Mouse (Mus musculus) spleen, adult 18-20 months (tissue): ENCODE measurements around the gene Slit3.

Experiments
- DNase-seq, 2 experiments: peaks; one replicate each; pipeline ENCODE4 v3.0.0; 2022; ENCODE audit warnings: mixed read lengths in 2 of 2

Gene Slit3

GRCm38 (mm10) chr11:35203673-35204072, 82.6 kb downstream of the Slit3 start:
- no peak for DNase-seq

DNA sequence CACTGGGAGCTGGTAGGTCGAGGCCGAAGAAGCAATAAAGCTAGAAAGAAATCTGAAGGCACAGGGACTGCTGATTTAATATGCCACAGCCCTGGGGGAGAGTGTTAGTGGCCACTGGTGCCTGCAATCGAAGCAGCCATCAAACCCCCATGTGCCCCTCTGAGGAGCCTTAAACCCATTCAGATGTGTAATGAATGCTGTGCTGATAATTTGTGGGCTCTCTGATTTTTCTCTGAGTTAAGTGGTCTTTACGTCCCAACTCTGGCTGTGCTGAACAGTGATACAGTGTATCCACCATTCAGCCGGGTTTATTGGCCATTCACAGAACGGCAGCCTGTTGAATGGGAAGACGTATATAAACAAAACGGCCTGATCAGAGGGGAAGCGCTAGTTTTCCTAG, 83.1 kb downstream of the Slit3 start:
- no peak for DNase-seq

DNA sequence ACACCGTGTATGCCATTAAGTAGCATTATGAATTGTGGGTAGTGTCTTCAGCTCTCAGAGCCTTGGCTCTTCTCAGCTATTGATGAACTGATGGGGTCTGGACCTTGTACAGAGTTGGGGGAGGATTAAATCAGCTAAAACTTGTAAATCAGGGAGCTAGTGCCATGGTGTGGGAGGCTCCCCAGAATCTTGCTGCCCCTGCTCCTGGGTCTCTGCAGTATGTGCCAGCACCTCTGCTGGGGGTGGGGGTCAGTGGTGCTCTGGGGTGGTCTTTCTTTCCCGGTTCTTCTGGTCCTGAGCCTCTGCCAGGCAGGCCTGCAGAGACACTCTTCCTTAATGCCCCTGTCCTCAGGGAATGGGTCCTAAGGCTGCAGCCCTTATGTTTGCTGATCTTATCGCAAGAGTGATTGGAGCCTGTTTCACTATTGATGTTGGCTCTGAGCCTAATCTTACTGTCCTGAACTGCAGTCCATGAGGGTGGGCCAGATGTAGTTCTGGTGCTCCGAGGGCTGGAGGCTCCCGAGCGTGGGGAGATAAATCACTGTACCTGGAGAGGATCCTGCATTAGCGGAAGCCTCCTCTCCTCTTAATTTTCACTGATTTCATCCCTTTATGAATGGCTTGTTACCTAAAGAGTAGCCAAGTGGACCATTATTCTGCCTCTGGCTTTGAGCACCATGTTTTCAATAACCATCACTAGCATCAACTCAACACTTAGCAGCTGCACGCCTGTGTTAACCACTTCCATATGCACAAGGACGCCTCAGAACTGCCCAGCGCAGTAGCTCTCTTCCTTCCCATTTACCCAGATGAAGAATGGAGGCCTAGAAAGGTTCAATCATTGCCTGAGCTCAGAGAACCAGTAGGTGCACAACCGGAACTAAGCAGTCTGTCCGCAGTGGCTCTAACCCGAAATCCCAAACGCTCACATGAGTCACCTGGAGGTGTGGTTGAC, 90.0 kb downstream of the Slit3 start:
- no peak for DNase-seq

- no peak for DNase-seq
These were observed 103.0 kb downstream of the Slit3 start for GRCm38 (mm10) chr11:35224025-35224424.

DNA sequence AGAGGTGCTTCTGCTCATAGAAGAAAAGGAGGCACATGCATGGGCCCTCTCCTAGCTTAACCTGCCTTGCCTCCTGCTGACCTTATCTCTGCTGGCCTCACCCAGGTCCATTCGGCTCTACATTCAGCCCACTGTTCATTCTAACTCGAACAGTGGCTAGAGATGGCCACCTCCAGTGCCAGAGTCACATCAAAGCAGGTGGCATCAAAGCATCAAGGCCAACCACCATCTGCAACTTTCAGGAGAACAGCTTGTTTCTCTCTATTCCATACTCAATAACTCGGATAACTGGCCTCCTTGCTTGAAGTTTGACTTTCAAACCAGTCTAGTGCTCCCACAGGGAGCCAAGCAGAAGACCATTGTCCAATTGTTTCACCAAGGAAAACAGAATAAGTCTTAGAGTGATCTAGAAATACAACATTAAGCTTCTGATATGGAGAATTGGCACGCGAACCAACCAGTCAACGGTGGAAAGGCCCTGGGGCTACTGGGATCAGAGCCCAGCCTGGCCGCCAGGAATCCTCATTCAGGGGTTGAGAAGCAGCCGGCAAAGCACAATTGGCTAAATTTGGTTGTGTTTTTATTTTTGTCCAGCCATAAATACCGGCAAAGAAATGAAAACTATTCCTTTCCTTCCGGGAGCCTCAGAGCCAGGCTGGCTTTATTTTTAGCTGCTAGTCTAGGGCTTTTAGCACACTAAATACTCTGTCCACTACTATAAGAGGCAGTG, 110.5 kb downstream of the Slit3 start:
- no peak for DNase-seq

- DNase-seq = no peak
These were observed 111.3 kb downstream of the Slit3 start for GRCm38 (mm10) chr11:35232321-35232720.

- no peak for DNase-seq
These were observed 120.4 kb downstream of the Slit3 start for GRCm38 (mm10) chr11:35241379-35241778.

DNA sequence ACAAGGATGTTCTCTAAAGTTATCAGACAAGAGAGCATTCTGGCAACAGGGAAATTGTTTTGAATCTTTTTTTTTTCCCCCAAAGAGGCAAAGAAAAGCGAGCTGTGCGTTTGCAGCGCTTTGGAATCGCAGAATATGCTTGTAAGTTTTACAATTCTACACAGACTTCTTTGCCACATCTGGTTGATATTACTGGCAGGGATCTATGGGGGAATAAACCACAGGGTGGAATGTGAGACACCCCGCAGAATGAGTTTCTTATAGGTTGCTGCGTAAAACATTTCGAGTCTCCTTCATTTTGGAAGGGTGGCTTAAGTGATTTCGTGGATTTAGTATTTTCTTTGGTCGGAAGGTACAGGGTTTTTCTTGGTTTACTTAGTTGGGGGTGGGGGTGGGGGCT, 122.6 kb downstream of the Slit3 start:
- DNase-seq = no peak

DNA sequence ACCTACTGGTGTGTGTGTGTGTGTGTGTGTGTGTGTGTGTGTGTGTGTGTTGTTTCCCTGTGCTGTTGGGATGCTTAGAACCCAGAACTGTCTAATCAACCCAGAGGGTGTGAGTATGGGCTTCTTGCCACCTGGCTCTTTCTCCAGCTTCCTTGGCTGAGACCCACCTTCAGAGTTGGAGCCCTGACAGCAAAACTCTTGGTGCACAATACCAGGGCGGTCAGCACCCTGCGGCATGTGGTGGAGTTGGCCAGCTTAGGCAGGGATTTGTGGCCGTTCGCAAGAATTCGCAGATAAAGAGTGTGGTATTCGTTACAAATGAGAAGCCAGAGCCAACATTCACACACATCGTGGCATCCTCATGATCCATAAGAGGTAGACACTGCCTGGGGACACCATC, 123.5 kb downstream of the Slit3 start:
- DNase-seq = no peak

DNA sequence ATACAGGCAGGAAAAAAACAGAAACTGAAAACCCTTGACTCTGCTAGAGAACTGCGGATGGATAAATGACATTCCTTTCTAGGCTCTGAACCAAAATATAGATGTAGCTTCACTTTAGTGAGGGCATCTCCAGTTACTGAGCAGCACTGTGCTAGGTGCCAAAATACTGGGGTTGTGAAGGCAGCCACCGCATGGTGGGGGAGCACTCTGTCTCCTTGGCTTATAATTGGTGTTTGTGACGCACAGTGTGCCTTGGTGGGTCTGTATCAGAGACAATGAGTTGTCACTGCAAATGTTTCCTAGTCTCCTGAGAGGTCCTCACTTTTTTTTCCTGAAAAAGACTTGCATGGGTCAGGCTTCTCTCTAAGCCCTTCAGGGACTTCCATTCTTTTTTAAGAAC, 125.6 kb downstream of the Slit3 start:
- DNase-seq = no peak

- no peak for DNase-seq
These were observed 127.1 kb downstream of the Slit3 start for GRCm38 (mm10) chr11:35248088-35248487.

DNA sequence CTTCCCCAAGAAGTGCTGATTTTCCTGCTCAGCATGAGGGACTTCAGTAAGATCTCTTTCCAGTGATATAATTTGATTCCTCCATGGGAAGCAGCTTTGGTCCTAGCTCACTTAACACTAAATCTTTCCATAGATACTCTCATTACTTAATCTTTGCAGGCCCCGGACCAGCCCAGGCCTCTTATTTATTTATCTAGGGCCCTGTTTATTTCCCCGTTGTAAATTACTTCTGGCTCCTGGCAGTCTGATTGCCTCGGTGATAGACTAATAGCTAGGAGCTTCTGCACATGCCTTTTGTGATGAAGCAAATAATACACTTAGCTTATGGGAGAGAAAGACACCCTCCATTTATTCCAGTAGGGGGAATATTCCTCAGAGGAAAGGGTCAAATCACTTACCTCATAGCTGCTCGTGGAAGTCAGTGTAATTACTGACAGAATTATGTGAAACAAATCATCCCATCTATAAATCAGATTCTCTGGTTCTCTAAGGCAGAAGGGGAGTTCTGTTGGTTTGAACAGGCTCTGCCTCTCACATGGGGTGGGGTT, 129.9 kb downstream of the Slit3 start:
- DNase-seq = no peak

DNA sequence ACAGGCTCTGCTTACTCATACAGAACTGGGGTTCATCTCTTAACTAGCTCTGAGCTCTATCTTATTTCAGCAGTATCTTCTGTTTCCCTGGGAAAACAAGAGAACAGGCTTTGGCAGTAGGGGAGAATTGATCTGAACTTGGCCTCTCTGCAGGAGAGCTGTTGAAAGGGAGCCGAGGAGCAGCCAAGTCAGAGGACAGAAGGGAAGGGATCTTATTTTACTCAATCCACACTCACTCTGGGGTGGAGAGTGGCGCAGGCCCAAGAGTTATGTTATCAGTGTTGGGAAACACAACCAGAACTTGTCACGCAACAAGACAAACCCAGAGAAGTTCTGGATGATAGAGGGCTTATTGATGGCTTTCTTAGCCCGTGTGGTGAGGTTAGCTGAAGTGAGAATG, 130.9 kb downstream of the Slit3 start:
- no peak for DNase-seq

DNA sequence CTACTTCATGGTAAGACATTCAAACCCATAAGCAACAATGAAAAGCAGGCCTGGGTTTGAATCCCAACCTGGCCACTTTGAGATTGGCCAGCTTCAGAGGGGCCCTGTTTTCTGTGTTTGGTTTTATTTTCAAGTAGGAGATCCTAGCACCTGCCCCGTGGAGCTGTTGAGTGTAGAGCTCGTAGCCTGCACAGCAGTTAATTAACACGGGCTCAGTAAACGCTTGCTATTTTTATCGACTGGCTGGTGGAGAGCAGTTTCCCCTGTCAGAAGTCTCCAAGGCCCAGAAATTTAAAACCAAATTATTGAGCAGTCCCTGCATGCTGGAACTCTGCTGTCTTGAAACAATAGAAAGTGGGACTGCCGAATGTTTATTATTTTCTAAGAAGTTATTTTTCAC, 136.3 kb downstream of the Slit3 start:
- no peak for DNase-seq

- no peak for DNase-seq
These were observed 140.6 kb downstream of the Slit3 start for GRCm38 (mm10) chr11:35261562-35262087.

- DNase-seq = no peak
These were observed 141.4 kb downstream of the Slit3 start for GRCm38 (mm10) chr11:35262289-35262941.

DNA sequence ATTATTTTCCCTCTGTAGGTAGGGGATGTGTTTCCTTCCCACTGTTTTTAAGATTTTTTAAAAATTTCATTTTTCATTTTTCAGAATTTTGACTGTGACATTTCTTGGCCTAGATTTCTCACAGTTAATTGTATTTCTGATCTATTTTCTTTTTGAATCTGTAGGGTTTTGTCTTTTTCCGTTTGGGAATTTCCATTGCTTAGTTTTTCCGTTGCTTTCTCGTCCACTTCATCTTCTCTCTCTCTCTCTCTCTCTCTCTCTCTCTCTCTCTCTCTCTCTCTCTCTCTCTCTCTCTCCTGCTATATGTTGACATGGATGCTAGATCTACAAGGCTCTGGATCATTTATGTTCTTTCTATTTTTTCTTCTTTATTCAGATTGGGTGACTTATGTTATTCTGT, 143.7 kb downstream of the Slit3 start:
- DNase-seq = no peak

- DNase-seq = no peak
These were observed 149.4 kb downstream of the Slit3 start for GRCm38 (mm10) chr11:35270396-35270795.

DNA sequence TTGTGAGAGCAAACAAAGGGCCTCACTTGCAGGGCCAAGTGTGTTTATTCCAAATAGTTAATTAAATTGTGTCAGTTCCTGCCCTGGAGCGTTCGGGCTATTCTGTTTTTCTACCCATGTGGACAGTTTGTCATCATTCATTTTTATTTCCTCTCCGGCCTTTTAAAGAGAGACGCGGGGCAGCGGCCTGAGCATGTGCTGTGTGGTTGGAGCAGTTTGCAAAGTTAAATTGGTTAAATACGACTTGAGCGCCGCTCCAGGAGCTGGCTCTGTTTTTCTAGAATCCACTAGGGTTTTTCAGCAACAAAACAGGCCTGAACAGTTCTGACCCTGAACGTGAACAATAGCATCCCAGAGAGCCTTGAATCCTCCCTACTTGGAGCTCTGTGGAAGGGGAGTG, 152.4 kb downstream of the Slit3 start:
- DNase-seq = no peak

DNA sequence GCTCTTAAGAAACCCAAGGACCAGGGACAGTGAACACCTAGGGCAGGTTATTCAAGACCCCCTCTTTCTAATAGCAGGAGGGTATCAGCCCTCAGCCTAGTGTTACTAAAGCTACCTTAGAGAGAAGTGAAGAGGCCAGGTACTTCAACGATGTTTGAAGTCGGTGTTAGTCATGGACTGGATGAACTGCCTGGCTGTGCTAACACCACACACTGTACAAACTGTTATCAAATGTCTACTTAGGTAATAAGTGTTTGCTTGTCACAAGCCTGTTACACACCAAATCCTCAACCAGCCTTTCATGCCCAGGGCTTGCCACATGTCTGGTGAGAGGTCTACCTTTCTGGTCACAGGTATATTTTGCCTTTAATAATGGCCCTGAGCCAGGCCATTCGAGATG, 153.0 kb downstream of the Slit3 start:
- DNase-seq = no peak

- DNase-seq = no peak
These were observed 154.3 kb downstream of the Slit3 start for GRCm38 (mm10) chr11:35275300-35275699.

- DNase-seq = no peak
These were observed 155.0 kb downstream of the Slit3 start for GRCm38 (mm10) chr11:35276001-35276400.
